Mouse (Mus musculus): ENCODE data around the gene Dnajc2. TPM values are rescaled to one million over a fixed set of nuclear protein-coding genes. Genes with fewer than 3 reads are reported as not detected.

Dnajc2 gene
- polyA plus RNA-seq, 1 experiment = 7.5 TPM

DNA sequence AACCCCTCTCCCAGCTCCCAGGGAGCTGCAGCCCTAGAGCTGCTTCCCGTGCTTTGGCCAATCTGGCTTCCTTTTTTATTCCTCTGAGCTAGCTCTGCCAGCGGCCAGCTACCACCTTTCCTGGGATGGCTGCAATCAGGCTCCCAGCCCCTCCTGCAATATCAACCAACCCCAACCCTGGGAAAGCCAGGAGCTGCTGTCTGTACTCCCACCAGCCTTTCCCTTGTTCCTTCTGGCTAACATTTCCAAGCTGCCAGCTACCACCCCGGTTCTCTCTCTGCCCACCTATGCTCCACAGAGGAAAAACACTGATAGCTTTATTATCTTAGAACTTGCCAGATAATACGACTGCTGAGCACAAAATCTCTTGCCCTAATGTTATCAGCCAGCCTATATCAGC is 19.8 kb upstream of the Dnajc2 start:
- Histone ChIP-seq H3K27ac (ENCODE audit: insufficient read depth, low read depth, low read length) (no peak overlapping the region), H3K27me3 (replicated peaks; ENCODE audit: control insufficient read depth, insufficient read depth, low read length) (no peaks in the 10 kb centered on the region), H3K36me3 (ENCODE audit: control insufficient read depth, insufficient read depth, low read length) (peaks cover 11% of the 10 kb centered on the region; the same call in 1 of the 2 replicates), H3K4me1 (ENCODE audit: control insufficient read depth, insufficient read depth, low read length) (no peaks in the 10 kb centered on the region), H3K4me3 (ENCODE audit: insufficient read depth, low read depth, low read length) (no peak overlapping the region)
- DNase-seq = no peak
- WGBS = 85% methylated on average over 4 of the region's 4 CpGs
- no peak for TF ChIP-seq CTCF (conservative IDR thresholded peaks at IDR 0.05; ENCODE audit: insufficient read depth, insufficient read length, low read depth, low read length)
- TF ChIP-seq POLR2A (IDR thresholded peaks at IDR 0.05; ENCODE audit: low read depth, low read length) = no peak

DNA sequence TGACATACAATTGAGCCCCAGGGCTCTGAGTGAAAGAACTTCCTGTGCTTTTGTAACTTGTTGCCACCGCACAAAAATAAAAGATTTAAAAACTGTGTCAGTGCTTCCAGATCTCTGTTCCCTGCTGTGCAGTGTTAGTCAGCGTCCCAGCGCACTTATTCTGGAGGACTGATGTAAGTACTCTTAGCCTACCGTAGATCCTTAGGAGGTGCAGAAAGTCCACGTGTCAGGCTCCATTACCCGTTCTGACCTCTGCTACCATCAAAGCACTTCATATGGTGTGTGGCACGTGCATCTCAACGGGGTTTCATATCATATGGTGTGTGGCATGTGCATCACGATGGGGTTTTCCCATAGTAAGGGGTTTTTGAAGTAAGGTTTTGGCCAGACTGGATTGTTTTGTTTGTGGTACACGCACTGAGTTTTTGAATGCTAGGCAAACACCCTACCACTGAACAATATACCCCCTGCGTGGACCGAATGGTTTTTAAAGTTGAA is 18.7 kb upstream of the Dnajc2 start:
- H3K4me3 ChIP-seq (ENCODE audit: insufficient read depth, low read depth, low read length) = no peak overlapping the region
- peaks cover 15% of the 10 kb centered on the region; the same call in 1 of the 2 replicates for H3K36me3 ChIP-seq (ENCODE audit: control insufficient read depth, insufficient read depth, low read length)
- TF ChIP-seq CTCF (conservative IDR thresholded peaks at IDR 0.05; ENCODE audit: insufficient read depth, insufficient read length, low read depth, low read length) (no peak), POLR2A (IDR thresholded peaks at IDR 0.05; ENCODE audit: low read depth, low read length) (no peak)
- H3K27me3 ChIP-seq (replicated peaks; ENCODE audit: control insufficient read depth, insufficient read depth, low read length) = no peaks in the 10 kb centered on the region
- H3K4me1 ChIP-seq (ENCODE audit: control insufficient read depth, insufficient read depth, low read length) = no peaks in the 10 kb centered on the region
- DNase-seq = no peak
- H3K27ac ChIP-seq (ENCODE audit: insufficient read depth, low read depth, low read length) = no peak overlapping the region
- 94% methylated on average over 12 of the region's 12 CpGs for WGBS

DNA sequence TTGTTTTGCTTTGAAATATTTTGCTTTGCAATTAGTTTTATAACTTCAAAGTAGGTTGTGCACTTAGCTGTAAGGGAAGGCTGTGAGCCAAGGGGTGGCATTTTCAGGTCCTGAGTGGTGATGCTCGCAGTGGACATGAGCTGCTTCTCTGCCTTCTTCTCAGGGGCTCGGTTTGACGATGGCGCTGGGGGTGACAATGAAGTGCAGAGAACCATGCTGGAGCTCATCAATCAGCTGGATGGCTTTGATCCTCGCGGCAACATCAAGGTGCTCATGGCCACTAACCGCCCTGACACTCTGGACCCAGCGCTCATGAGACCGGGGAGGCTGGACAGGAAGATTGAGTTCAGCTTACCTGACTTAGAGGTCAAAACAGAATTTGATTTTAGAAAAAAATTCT is 17.9 kb upstream of the Dnajc2 start:
- no peaks in the 10 kb centered on the region for H3K27me3 ChIP-seq (replicated peaks; ENCODE audit: control insufficient read depth, insufficient read depth, low read length)
- H3K4me3 ChIP-seq (ENCODE audit: insufficient read depth, low read depth, low read length) = no peak overlapping the region
- no peak overlapping the region for H3K27ac ChIP-seq (ENCODE audit: insufficient read depth, low read depth, low read length)
- peaks cover 18% of the 10 kb centered on the region; the same call in 1 of the 2 replicates for H3K36me3 ChIP-seq (ENCODE audit: control insufficient read depth, insufficient read depth, low read length)
- H3K4me1 ChIP-seq (ENCODE audit: control insufficient read depth, insufficient read depth, low read length) = no peaks in the 10 kb centered on the region
- TF ChIP-seq CTCF (conservative IDR thresholded peaks at IDR 0.05; ENCODE audit: insufficient read depth, insufficient read length, low read depth, low read length) (no peak), POLR2A (IDR thresholded peaks at IDR 0.05; ENCODE audit: low read depth, low read length) (no peak)
- 72% methylated on average over 9 of the region's 9 CpGs for WGBS
- no peak for DNase-seq

DNA sequence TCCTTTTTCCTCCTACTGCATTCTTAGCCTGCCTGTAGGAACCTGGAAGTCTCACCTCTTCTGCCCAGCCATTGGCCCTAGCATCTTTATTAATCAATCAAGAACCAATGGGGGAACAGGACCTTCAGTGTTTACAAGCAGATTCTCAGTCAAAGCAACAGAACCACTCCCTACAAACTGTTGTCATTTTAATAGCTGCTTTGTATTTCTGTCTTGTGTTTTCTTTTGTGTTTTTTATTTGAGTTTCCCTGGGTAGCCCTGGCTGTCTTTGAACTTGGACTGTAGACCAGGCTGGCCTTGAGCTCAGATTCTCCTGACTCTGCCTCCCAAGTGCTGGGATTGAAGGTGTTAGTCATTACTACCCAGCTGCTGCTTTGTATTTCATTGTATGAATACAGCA is 7.1 kb upstream of the Dnajc2 start:
- H3K36me3 ChIP-seq (ENCODE audit: control insufficient read depth, insufficient read depth, low read length) = peaks cover 4% of the 10 kb centered on the region; the same call in 1 of the 2 replicates
- no peaks in the 10 kb centered on the region for H3K27me3 ChIP-seq (replicated peaks; ENCODE audit: control insufficient read depth, insufficient read depth, low read length)
- DNase-seq = no peak
- no peak for TF ChIP-seq CTCF (conservative IDR thresholded peaks at IDR 0.05; ENCODE audit: insufficient read depth, insufficient read length, low read depth, low read length)
- TF ChIP-seq POLR2A (IDR thresholded peaks at IDR 0.05; ENCODE audit: low read depth, low read length) = no peak
- no peak overlapping the region for H3K4me3 ChIP-seq (ENCODE audit: insufficient read depth, low read depth, low read length)
- peaks cover 6% of the 10 kb centered on the region; the same call in 1 of the 2 replicates for H3K4me1 ChIP-seq (ENCODE audit: control insufficient read depth, insufficient read depth, low read length)
- H3K27ac ChIP-seq (ENCODE audit: insufficient read depth, low read depth, low read length) = no peak overlapping the region

DNA sequence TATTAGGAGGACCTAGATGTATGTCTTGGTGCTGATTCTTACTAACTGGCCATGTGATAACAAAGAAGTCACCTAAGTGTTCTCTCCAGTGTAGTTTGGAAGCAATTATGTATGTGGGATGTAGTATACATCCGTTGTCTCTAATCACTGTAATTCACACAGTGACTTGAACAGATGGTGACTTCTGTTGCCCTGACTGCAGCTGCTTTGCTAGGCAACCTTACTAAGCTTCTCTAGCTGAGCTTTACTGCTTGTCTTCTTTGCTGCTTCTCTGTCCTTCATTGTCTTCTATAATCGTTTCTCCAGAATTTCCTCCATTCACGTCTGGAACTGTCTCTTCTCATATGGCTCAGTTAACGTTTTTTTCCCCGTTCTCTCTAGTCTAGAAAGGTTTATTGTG is 4.0 kb upstream of the Dnajc2 start:
- TF ChIP-seq POLR2A (IDR thresholded peaks at IDR 0.05; ENCODE audit: low read depth, low read length) (no peak), CTCF (conservative IDR thresholded peaks at IDR 0.05; ENCODE audit: insufficient read depth, insufficient read length, low read depth, low read length) (no peak)
- H3K27me3 ChIP-seq (replicated peaks; ENCODE audit: control insufficient read depth, insufficient read depth, low read length) = no peaks in the 10 kb centered on the region
- no peak overlapping the region for H3K27ac ChIP-seq (ENCODE audit: insufficient read depth, low read depth, low read length)
- no peaks in the 10 kb centered on the region for H3K36me3 ChIP-seq (ENCODE audit: control insufficient read depth, insufficient read depth, low read length)
- H3K4me3 ChIP-seq (ENCODE audit: insufficient read depth, low read depth, low read length) = no peak overlapping the region
- peaks cover 8% of the 10 kb centered on the region for H3K4me1 ChIP-seq (ENCODE audit: control insufficient read depth, insufficient read depth, low read length)
- no peak for DNase-seq
- WGBS = 45% methylated on average over 5 of the region's 5 CpGs

DNA sequence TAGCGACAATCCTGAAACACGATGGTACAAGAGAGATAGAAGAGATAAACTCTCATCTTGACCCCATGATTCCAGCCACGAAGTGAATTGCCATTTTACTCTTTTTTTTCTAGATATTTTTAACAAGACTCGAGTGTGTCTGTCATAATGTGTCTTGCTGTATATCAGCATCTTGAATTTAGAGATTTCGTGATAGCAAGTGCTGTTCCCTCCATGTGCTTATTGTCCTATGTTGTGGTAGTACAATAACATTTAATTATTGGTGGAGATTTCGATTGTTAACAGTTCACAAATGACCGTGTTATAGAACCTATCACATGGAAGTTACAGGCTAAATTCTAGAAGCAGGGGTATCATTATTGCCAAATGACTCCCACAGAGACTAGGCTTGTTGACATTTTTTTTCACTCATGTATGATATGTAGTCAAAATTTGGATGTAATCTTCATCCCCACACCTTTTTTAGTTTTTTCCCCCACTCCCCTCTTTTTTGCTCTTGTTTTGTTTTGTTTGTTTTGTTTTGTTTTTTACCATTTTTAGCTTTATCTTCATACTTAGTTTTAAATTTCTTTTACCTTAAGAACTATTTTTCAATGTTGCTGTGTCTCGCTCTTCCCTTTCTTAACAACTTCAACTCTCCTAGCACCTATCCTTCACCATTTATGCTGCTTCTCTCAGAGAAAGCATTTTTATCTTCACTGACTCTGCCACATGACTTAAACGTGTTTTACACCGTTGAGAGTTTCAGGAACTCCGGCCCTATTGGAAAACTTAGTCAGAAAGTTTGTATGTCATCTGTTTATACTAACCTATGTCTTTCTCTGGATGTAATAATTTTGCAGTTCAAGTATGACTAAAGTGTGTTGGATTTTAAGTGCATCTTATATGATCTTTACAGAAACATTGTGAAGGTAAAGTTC is 2.4 kb upstream of the Dnajc2 start:
- Histone ChIP-seq H3K4me3 (ENCODE audit: insufficient read depth, low read depth, low read length) (peak overlapping the region; percentile 87), H3K27ac (ENCODE audit: insufficient read depth, low read depth, low read length) (peak overlapping the region; percentile 47), H3K4me1 (ENCODE audit: control insufficient read depth, insufficient read depth, low read length) (peaks cover 8% of the 10 kb centered on the region), H3K36me3 (ENCODE audit: control insufficient read depth, insufficient read depth, low read length) (no peaks in the 10 kb centered on the region), H3K27me3 (replicated peaks; ENCODE audit: control insufficient read depth, insufficient read depth, low read length) (no peaks in the 10 kb centered on the region)
- 28% methylated on average over 11 of the region's 11 CpGs for whole genome bisulfite sequencing
- DNase-seq = no peak
- no peak for TF ChIP-seq CTCF (conservative IDR thresholded peaks at IDR 0.05; ENCODE audit: insufficient read depth, insufficient read length, low read depth, low read length)

Data from kidney, adult 2 months (tissue).